Mouse (Mus musculus) ES-E14 (cell line): ENCODE measurements around the gene Rbms1.

ENCODE experiments used
- CHD2 ChIP-seq: IDR thresholded peaks from 2 replicates; pipeline ENCODE4 v1.6.1; 2014; ENCODE audit warnings: mild to moderate bottlenecking, low read depth, low read length, inconsistent platforms
- HCFC1 ChIP-seq: IDR thresholded peaks from 2 replicates; pipeline ENCODE4 v1.6.1; 2012; ENCODE audit warnings: low read length, inconsistent platforms, borderline replicate concordance; ENCODE audit not compliant: insufficient read depth
- MAFK ChIP-seq: IDR thresholded peaks from 2 replicates; pipeline ENCODE4 v1.6.1; 2014; ENCODE audit warnings: mild to moderate bottlenecking, low read depth, low read length, inconsistent platforms; ENCODE audit not compliant: insufficient read depth
- ZC3H11A ChIP-seq: IDR thresholded peaks from 2 replicates; pipeline ENCODE4 v1.6.1; 2012; ENCODE audit warnings: low read depth, mild to moderate bottlenecking, inconsistent platforms, low read length, borderline replicate concordance
- ZNF384 ChIP-seq: IDR thresholded peaks from 2 replicates; pipeline ENCODE4 v1.6.1; 2012; ENCODE audit warnings: low read depth, low read length, inconsistent platforms

DNA sequence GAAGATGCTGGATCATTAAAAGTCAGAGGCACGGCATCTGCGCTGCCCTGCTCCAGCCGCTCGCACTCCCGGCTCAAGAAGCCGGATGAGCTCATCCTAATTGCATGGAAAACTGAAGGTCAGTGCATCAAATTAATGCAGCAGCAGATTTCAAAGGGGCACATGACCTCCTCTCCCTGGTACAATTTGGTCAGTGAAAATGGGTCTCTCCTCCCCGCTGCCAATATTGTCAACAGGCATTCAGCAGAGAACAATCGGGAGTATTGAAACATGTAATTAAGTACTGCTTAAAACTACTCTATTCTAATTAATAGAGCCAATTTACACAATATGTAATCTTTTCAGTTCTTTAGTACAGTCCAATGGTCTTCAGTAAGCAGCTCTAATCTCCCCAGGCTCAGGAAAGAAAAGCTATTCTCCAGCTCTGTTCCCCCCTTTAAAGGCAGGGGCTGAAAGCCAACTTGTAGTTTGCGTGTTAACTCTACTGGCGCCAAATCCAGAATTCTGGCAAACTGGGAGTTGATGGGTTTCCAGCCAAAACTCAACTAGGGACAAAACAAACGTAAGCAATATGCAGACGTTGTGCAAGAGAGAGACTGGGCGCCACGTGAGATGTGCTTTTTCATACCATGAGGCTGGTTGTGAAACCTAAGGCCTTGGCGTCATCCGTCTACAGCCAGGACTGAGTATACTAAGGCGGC lies 165.9 kb downstream of the Rbms1 start:
- TF ChIP-seq CHD2: no peak
- TF ChIP-seq ZC3H11A: no peak
- no peak for TF ChIP-seq HCFC1
- no peak for TF ChIP-seq MAFK
- no peak for TF ChIP-seq ZNF384
